Mouse (Mus musculus): ENCODE measurements around the gene Ect2.

Gene Ect2

DNA sequence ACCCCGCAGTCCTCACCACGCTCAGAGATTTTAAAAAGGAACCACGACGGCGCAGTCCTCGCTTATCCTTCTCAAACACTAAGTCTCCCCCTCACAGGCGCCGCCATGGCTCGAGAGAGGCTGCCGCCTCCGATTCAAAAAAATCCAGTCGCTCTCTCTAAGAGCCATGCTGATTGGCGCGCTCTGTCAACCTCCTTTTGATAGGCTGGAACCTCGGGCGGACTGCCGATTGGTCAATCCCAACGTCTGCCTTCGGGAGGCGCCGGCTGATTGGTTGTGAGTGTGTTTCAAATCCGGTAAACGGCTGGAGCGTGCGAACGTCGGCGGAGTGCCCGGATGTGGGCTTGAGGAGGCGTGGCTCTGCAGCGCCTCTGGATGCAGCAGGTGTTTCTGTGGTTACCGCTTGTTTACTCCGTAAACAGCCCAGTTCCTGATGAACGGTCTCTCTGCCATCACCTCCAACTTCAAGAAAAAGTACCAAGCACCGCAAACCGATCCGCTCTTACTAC, at the start of gene Ect2:
Ect2 (minus strand) TSS at position 178 of the 509 bp plus-strand sequence.
- DNase-seq (ENCODE audit: low read depth, low spot score) = peak; percentile 99

DNA sequence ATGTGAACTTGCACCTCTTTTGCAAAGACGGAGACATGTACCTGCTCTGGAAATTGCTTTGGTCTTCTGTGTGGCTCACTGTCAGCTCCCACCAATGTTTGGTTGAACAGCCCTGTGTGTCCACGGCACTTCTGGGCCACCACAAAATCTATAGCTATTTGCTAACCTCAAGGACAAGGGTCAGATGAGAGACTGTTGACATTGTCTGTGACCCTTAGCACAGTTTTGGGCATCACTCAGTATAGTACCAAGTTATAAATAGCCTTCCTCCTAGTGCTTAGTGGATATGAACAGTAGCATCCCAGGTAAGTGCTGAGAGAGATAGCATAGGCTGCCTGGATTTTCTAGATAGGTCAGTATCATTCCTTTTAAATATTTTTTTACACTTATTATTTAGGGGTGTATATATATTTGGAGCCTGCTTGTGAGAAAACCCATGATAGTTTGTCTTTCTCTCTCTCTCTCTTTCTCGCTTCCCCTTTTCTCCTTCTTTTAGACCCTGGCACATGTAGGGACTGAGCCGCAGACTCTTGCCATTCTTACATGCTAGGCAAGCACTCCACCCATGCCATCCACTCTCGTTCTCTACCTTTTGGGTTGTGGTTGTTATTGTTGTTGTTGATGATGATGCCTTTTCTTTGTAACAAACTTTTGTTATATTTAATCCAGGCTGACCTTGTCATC, 48.2 kb upstream of the Ect2 start:
- DNase-seq (ENCODE audit: low read depth, low spot score) = no peak

DNA sequence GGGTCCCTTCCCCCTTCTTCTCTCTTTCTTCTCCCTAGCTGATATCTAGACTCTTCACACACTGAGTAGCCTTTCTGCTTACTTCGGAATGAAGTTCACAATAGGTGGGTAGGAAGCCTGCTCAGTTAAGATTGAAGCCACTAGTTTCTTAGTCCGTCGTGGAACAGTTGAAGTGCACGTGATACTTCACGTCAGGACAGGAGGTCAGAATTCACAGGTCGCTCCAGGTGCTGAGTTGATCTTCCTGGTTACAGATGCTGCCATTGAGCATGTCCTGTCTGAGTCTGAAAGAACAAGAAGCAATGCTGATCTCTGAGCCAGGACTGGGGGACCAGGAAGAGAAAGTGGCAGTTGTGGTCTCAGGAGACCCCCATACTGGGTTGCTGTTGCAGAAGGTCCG, 45.4 kb upstream of the Ect2 start:
- DNase-seq (ENCODE audit: low read depth, low spot score) = no peak

DNA sequence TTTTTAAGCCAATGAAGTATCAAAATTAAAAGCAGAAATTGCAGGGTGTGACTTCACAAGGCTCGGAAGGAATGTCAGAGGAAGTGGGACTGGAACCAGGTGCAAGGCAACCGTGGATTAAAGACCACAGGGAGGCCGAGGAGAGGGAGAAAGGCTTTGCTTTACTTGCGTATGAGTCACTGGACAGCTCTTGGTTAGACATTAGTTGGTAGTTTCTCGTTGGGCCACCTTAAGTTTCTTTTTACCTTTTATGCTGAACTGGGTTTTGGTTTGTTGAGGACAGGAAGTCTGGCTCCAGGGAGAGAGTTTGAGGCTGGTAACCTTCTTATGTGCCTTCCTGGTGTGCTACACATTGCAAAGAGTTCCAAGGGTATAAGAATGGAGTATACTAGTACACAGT, 44.1 kb upstream of the Ect2 start:
- DNase-seq (ENCODE audit: low read depth, low spot score) = no peak

DNA sequence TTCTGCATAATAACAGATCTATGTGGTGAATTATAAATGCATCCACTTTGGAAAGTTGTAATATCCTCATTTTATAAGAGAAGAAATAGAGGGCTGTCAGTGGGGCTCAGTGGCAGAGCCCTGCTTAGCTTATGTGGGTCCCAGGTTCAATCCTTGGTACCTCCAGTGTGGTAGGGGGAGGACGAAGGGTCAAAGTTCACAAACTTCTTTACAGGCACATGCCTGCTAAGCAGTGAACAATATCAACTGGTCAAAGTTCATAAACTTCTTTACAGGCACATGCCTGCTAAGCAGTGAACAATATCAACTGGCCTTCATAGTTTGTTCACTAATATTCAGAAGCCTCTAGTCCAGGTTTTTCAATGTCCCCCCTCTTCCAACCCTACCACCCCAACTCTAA, 42.9 kb upstream of the Ect2 start:
- DNase-seq (ENCODE audit: low read depth, low spot score) = no peak

DNA sequence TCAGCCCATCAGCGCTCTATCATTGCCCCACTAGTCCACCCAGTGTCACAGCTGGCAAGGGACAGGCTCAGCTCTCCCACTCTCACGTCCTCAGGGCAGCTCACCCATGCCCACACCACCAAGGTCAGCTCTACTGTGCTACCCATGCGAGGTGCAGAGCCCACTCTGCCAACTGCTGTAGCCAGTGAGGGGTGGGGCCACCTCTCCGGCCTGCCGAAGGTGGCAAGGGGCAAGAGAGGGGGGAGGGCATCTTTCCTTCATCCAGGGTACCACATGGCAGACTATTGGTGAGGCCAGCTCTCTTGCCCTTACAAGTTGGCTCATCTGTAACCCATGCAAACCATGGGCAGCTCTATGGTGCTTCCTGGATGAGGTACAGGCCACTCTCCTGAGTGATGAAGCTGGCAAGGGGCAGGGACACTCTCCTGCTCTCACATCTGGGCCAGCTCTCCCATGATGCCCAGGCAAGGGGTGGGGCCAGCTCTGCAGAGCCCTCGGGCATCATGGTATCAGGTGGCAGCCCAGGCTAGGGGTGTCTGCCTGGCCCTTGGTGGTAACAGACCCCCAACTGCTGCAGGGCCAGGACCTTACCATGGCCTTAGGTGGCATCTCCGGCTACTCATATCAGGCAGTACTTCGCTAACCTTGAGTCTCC, 42.0 kb upstream of the Ect2 start:
- no peak for DNase-seq (ENCODE audit: low read depth, low spot score)

DNA sequence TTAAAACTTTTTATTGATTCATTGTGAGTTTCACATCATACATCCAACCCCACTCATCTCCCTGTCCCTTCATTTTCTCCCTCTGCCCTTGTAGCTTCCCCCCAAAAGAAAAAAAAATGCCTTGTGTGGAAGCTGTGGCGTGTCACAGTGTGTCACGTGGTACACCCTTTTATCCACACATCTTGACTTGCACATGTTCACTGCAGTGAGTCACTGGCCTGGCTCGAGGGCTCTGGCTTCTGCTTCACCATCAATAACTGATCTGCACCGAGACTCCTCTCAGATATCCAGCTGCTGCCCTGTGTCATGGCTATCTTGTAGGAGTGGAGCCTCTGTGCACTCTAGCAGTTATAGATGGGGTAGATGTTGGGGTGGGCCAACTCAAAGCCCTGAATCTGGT, 41.5 kb upstream of the Ect2 start:
- no peak for DNase-seq (ENCODE audit: low read depth, low spot score)

DNA sequence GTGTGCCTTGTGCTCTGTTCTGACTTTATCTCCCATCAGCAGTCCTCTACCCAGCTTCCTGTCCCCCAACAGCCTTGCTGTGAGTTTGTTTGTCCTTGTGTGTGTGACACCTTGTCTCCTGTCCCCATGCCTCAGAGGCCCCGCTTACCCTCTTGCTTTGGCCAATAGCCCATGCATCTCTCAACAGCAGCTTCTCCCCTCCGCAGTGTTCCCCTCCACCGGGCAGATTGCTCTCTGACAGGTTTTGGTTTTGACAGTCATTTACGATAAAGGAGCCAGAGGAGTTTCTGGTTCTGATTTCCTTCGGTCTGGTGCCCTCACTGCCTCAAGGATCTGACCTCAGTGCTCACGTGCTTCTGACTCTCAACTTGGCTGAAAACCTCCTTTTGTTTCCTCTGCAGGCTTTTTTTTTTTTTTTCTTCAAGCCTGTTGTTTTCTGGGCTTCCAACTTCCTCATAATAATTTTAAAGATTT, 40.2 kb upstream of the Ect2 start:
- DNase-seq (ENCODE audit: low read depth, low spot score) = no peak

DNA sequence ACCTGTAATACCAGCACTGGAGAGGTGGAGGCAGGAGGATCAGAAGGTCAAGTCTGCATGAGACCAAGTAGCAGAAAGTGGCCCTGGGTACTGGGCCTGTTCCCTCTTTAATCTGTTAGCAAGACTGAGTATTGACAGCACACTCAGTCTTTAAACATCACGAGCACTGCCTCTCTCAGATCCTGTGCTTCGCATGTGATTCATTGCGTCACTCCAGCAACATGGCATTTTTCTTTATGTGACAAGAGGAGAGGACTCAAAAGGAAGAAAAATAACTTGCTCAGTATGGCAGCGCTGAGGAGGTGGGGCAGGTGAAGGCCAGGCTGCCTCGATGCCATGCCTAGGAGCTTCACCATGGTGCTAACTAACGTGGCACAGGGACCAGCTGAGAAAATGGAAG, 38.2 kb upstream of the Ect2 start:
- no peak for DNase-seq (ENCODE audit: low read depth, low spot score)

DNA sequence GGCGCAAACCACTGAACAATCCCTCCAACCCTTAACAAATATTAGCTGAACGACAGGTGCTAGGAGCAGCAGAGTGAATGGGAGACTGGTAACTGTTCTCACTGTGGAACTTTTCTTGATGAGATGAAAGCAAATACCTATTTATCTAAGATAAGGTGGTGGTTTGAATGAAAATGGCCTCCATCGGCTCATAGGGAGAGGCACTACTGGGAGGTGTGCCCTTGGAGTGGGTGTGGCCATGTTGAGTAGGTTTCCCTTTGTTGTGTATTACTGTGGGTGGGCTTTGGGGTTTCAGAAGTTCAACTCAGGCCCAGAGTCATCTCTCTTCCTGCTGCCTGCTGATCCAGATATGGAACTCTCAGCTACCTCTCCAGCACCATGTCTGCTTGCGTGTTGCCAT, 37.2 kb upstream of the Ect2 start:
- DNase-seq (ENCODE audit: low read depth, low spot score) = no peak

DNA sequence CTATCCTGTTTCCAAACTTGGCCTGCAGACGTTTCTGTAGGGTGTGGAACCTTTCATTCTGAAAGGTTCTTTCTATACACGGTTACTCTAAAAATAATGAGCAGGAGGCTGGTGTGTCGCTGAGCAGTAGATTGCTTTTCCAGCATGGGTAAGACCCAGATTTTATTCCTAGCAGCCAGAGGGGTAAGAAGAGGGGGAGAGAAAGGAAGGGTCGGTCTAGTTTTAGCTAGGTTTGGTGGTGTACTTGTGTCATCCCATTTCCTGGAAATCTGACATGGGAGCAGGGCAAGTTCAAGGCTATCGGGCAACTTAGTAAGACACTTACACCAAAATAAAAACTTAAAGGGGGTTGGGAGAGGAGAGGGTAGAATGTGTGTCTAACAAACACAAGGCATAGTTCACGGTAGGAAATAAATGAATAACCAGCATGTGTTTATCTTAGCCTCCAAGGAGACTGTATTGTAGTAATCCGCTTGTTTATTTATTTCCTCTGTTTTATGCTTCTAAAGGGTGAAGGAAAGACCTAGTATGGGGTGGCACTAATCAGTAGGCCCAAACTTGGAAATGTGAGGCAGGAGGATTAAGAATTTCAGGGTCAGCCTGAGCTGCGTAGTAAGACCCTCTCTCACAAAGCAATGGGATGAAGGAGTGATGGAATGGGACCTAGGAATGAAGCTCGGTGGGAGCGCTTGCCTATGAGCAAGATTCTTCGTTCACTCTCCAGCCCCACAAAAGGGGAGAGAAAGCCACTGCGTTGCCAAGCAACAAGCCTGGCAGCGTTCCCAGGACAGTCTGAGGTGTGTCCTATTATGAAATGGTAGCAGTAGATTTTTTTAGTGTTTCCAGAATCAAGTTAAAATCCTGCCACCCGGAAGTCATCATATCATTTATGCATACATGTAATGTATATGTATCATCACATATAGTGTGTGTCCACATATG, 35.9 kb upstream of the Ect2 start:
- DNase-seq (ENCODE audit: low read depth, low spot score) = no peak

DNA sequence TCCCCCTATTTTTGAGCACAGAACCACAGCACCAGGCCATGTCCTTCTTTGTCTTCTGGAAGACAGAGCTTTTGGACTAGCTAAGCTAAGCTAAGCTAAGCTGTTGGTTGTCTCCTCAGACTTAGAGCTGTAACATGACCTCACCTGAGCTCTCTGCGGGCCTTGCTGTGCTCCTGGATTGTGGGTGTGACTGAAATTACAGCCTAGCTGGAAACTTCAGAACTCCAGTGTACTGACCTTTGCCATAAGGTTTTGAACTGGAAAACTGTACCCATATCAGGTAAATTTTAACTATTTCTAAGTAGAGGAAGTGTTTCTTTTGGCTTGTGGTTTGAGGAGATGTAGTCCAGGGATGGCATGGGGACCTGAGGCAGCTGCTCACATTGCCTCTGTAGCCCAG, 34.7 kb upstream of the Ect2 start:
- DNase-seq (ENCODE audit: low read depth, low spot score) = no peak

DNA sequence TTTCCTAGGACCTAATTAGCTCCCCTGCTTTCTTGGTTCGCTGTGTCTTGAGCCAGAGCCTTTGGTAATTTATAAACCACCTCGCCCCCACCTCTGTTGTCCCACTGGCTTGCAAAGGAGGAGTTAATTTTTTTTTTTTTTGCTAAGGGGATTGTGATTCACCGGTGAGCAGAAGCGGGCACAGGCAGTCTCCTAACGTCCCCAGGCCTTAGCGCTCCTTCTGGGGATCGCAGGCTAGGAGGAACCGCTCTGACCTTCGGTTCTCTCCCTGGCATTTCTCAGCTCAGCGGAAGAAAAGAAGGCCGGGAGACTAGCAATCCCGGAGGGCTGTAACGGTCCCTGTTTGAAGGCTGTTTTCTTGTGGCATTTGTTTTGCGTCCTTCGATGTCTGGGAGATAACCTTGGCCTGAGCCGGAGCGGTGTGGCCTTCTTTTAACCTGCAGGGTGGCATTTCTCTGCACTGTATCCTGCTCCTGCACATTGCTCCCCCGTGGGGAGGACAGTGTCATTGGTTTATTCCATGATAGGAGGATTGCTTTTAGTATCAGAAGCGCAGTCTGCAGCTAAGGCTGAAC, 30.0 kb upstream of the Ect2 start:
- no peak for DNase-seq (ENCODE audit: low read depth, low spot score)

DNA sequence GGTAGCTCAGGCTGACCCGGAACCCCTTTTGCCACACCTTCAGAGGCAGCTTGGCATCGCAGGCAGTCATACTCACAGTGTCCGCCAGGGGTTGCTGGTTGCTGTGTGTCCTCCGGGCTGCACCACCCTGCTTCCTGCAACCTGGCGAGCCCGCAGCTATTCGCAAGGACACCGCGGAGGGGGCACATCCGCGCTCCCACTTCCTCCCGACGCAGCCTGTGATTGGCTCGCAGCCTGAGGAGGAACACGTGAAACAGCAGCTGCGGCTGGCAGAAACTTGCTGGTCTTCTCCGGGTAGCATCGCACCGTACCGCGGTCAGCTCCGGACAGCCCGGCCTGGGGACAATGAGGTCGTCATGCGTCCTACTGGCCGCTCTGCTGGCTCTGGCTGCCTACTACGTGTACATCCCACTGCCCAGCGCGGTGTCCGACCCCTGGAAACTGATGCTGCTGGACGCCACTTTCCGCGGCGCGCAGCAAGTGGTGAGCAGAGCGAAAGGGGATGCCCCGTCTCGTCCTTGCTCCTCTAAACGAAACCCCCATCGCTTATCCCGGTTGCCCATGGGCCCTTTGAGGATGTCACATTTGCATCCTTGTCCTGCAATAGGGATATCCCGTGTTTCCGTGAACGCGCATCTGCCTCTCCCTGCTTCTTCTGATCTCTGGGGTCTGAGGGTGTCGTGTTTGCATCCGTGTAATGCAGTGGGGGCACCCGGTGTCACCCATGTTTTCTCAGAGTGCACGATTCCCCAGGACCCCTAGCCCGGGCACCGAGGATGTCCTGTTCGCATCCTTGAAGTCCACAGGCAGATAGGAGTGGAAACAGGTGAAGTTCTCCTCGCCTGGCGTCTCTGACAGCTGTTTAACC, 29.3 kb upstream of the Ect2 start, which contains the start of gene Nceh1:
Nceh1 (plus strand) TSS at position 233 of the 868 bp plus-strand sequence.
- DNase-seq (ENCODE audit: low read depth, low spot score) = peak; percentile 92

DNA sequence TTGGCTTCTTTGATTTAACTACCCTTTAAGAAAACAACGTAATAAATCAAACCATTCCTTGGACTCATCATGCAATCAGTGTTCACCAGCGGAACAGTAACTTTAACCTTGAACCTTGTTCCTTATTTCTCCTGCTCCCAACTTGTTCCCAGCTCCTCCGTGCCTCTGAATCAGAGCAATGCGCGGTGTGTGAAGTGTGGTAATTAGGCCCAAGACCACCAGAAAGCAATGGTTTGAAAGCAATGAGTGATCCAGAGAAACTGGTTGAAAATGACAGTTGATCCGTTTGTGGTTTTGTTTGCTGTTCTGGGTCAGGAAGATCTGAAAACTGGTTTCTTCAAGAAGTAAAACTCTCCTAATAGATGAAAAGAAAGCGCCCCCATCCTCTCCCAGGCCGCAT, 26.0 kb upstream of the Ect2 start:
- no peak for DNase-seq (ENCODE audit: low read depth, low spot score)

DNA sequence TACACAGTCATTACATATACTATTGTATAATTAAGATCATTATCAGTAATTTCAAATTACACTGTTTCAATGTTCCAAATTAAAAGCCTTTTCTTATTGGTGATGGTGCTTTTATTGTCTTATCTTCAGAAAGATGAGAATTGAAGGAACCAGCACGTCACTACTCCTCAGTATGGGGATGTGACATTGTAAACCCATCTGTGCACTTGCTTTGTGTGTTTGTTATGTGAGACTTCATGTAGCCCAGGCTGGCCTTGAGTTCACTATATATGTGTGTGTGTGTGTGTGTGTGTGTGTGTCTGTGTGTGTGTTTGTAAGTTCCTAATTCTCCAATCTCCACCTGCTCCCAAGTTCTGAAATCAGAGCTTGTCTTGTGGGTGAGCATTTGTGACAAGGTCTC, 16.6 kb upstream of the Ect2 start:
- no peak for DNase-seq (ENCODE audit: low read depth, low spot score)

DNA sequence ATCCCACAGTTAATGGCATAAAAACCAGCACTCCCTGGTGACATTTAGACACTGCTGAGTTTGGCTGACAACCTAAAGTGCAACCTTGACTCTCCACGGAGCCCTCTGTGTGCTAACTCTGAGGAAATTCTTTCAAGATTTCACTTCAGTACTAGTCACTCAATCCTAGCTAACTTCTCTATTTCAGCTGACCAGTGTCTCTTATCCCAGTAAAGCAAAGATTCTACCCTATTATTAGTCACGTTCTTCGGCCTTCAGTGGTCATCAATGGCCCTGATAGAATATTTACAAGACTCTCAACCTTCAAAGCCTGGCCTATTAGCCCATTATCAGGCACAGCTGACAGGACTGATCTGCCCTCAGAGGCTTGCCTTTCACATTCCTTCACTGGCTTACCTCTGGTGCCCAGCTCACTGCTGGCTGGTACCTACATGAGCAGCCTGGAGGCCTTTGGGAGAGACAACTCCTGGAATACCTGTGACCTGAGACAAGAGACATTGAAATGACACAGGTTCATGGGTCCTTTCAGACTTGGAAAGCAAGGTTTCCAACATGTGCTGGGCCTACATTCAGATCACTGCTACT, 11.9 kb upstream of the Ect2 start:
- DNase-seq (ENCODE audit: low read depth, low spot score) = no peak

DNA sequence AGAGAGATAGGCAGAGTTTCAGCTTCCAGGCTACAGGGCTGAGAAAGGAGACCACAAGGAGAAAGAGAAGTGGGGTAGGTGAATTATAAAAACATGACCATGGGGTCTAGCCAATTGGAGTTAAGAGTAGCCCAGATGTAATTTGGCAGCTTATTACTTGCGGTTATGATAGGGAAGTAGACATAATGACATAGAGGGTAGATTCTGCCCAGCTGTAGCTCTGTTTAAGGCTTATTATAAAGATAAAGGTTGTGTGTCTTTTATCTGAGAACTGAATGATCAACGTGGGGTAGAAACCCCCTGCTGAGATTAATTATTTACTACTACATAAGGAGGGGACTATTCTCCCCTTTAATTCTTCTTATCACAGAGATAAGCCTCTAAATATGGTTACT, 8.7 kb upstream of the Ect2 start:
- no peak for DNase-seq (ENCODE audit: low read depth, low spot score)

DNA sequence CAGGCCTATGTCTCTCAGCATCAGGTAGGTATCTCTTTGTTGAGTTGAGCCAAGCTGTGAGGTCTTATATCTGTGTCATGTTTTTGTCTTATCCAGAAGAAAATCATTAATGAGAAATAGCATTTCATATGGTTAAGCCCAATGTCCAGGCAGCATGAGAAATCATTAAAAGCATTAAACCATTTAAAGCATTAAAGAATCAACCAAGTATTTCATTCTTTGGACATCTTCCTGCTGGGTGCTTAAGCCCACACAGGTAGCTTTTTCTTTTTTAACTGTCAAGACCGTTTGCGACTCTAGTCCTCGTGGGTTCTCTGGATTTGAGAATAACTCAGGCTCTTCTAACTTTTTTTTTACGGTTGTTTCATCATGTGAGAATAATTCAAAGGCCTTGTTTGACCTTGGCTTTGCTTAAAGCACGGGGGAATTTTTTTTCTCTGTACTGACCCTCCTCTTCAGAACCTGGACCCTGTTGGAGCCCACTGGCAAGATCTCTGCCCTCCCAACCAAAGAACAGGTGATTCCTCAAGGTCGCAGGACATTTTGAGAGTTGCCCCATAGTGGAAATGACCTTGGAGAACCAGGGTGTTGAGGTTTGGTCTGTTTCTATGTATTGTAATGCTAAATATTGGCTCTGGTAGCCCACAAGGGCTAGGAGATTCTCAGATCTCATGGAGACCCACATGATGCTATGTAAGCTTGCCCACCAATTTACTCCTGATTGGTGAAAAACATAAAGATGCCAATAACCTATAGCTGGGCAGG, 8.1 kb upstream of the Ect2 start:
- DNase-seq (ENCODE audit: low read depth, low spot score) = no peak

DNA sequence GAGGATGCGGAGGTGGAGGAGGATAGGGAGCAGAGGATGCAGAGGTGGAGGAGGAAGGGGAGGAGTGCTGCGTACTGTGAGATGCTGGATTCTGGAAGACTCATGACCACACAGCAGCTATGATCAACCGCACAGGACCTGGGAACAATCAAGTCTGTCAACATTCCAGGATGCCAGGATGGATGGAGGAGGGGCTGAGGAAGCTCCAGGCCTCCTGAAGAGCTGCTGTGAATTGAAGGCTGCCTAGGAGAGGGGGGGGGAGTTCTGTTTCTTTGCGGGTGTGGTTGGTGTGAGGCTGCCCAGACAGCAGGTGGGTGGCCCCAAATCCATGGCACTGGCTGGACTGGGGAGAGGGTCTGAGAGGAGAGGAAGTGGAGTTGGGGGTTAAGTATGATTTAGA, 5.2 kb upstream of the Ect2 start:
- no peak for DNase-seq (ENCODE audit: low read depth, low spot score)
